Mouse (Mus musculus) cerebellum, postnatal 25 days (tissue): Measurements from ENCODE around the gene Orm1.
A peak's percentile ranks its signal among the peaks of the same experiment; 100 is the strongest.

Source experiments
- DNase-seq, 2 experiments: peaks; one replicate each; pipeline ENCODE4 v3.0.0; 2021; ENCODE audit warnings: mixed read lengths in 2 of 2

The Orm1 gene

GRCm38 (mm10) chr4:63356981-63357570 is 12.7 kb downstream of the Orm1 start:
- no peak for DNase-seq

DNA sequence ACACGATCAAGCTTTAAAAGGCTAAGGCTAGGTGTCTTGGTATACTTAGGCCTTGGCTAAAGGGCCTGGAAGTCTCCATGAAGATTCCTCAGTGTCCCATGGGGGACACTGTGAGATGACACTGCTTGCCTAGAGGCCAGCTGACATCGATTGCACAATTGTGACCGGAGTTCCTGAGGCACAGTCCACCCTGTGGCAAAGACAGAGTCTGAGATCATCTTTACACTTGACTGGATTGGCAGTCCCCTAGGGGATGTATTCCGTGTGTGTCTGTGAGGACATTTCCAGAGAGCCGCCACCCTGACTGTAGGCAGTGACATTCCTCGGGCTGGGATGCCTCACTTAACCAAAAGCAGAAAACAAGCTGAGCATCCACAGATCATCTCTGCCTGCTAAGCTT is 15.5 kb downstream of the Orm1 start:
- DNase-seq: no peak

GRCm38 (mm10) chr4:63362150-63362549 is 17.8 kb downstream of the Orm1 start, which contains the start of gene Orm2:
TSS of gene Orm2 (plus strand) at chr4:63362449.
- DNase-seq: no peak

DNA sequence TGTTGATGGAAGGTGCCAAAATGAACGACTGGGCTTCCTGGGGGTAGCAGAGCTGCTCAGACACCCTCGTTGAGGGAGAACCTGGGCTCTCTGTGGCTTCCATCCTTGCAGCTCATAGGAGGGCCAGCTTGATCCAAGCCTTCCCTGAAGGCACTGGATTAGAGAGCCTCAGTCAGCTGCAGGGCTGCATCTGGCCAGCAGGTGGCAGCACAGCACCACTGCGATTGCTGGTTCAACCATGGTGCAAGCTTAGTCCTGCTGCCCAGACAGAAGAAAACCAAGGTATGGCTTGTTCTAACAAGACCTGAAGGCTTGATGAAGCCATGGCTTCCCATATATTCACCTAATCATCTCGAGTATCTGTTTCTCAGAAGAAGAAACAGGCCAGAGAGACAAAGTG is 24.2 kb downstream of the Orm1 start:
- peak; percentile 81 to 90 for DNase-seq

DNA sequence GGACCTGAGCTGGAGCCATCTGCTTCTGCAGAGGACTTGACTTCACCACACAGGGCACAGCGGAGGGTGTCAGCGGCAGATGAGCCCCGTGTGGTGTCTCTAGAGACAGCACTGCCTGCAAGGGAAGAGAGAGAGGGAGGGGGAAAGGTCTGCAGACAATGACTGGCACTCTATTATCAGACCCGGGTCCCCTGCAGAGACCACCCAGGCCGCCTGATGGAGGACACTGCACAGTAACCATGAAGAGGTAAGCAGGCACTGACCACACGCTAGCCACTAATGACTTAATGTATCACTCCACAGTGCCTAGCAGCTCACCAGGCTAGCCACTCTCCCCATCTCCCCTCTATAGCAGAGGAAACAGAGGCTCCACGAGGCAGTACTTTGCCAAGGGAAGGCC is 26.5 kb downstream of the Orm1 start:
- no peak for DNase-seq

GRCm38 (mm10) chr4:63371890-63372289 is 27.5 kb downstream of the Orm1 start:
- no peak for DNase-seq

DNA sequence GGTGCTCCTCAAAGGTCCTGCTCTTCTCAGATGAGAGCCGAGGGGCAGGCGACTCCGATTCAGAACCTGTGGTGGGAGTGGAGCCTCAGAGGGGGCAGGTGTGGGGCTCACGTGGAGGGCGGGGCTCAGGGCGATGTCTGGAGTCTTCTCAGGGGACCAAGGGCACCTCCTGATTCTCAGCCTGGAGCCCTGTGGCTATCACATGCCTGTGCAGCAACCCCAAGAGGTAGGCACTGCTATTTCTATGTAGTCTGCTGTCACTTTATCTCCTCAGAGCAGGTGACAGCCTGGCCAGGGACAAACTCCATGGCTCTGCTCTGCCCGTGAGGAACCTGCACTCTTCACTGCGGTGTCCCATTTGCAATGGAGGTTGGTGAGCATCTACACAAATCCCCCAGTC is 29.0 kb downstream of the Orm1 start:
- DNase-seq: no peak

DNA sequence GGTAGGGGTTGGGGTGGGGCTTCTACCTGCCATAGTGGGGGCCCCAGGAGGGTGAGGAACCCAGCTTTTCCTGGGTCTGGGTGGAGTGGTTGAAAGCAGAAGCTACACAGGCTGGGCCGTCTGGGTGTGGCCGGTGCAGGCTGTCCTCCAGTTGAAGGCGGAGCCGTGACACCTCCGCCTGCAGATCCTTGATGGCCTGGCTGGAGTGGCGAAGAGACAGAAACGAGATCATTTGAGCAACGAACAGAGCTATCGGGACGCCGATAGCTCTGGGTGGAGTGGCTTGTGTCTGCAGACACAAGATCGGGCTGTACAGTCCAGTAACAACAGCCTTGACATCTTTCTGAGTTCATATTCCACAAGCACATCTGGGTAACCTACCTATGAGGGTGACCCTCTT is 30.0 kb downstream of the Orm1 start:
- no peak for DNase-seq

GRCm38 (mm10) chr4:63375367-63375766 is 31.0 kb downstream of the Orm1 start:
- DNase-seq: peak in 1 of 2 experiments; percentile 26

GRCm38 (mm10) chr4:63377483-63377882 is 33.1 kb downstream of the Orm1 start:
- no peak for DNase-seq

- no peak for DNase-seq
These were observed 38.5 kb downstream of the Orm1 start for GRCm38 (mm10) chr4:63382676-63383369.

GRCm38 (mm10) chr4:63383474-63383873 is 39.1 kb downstream of the Orm1 start:
- no peak for DNase-seq

DNA sequence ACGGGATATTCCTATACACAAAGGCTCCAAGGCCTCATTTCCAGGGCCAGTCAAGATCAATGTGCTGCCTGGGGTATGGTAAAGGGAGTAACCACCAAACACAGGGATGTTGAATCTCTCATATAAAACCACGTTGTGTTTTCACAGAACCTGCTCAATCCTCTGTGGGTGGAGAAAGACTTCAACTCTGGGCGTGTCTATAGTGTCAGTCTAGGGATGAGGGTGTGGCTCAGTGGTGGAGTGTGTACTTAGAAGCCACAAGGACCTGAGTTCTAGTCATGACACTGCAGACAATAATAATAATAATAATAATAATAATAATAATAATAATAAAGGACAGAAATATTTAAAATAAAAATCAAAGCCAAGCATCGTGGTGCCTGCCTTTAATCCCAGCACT is 39.9 kb downstream of the Orm1 start:
- DNase-seq: no peak

- DNase-seq: no peak
These were observed 40.9 kb downstream of the Orm1 start for GRCm38 (mm10) chr4:63385253-63385652.

GRCm38 (mm10) chr4:63385784-63386183 is 41.4 kb downstream of the Orm1 start:
- DNase-seq: no peak

- no peak for DNase-seq
These were observed 43.7 kb downstream of the Orm1 start for GRCm38 (mm10) chr4:63388029-63388428.

DNA sequence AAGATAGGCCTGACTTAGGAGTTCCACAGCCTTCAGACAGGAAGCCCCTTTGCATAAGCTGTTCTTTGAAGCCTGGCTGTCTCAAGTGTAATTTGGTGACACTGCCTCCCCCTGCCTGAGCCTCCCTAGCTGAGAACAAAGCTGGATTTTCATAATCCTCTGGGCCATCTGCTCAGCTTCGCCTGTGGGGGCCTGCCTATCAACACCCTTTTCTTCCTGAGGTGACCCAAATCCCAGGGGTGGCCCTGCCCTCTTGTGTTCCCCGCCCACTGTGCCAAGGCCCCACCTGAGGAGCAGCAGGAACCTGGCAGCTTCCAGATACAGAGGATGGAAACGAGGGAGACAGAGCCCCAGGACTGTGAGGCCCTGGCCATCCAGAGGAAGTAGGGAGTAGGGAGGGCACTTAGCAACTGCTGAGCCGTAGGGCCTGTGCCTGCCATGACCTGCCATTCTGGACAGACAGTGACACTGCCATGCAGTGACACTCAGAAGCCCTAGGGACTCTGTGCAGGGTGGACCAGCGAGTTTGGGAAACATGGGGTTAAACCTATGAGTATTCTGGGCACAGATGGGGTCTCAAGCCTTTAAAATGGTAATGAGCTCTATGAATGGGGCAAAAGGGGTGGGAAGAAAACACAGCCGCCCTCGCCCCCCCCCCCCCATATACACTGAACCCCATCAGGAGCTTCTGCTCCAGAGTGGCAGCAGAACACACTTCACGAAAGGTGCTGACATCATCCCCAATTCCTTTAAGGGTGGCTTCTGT is 44.9 kb downstream of the Orm1 start:
- no peak for DNase-seq

- no peak for DNase-seq
These were observed 45.6 kb downstream of the Orm1 start for GRCm38 (mm10) chr4:63389887-63390528.

- DNase-seq: no peak
These were observed 47.0 kb downstream of the Orm1 start for GRCm38 (mm10) chr4:63391322-63391721.
